Mouse (Mus musculus) small intestine, adult 2 months (tissue): ENCODE measurements around the gene Chm.

Source experiments
- CTCF ChIP-seq: fragments of 200-500 bp; IDR thresholded peaks from 2 replicates; pipeline ENCODE4 v1.5.1; 2012; ENCODE audit warnings: low read depth, mild to moderate bottlenecking, control low read depth, inconsistent platforms, low read length, moderate library complexity, mixed read lengths; ENCODE audit not compliant: insufficient replicate concordance, insufficient read length; ENCODE audit errors: extremely low read depth
- POLR2A ChIP-seq: fragments of 200-500 bp; IDR thresholded peaks from 2 replicates; pipeline ENCODE4 v1.6.1; 2012; ENCODE audit warnings: low read depth, mild to moderate bottlenecking, control low read depth, inconsistent platforms, low read length, moderate library complexity

DNA sequence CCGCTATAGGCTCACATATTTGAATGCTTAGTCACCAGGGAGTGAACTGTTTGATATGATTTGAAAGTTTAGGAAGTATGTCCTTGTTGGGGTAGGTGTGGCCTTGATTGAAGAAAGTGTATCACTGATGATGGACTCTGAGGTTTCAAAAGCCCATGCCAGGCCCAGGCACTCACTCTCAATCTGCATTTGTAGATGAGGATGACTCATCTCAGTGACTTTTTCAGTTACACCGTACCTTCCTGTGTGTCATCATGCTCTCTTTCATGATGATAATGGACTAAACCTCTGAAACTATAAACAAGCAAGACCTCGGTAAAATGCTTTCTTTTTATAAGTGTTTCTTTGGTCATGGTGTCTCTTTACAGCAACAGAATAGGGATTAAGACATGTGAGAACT is 183.1 kb downstream of the Chm start:
- TF ChIP-seq CTCF (no peak), POLR2A (no peak)
